Mouse (Mus musculus) MEL (cell line): ENCODE data around the gene Blm. TPM values are rescaled to one million over a fixed set of nuclear protein-coding genes. Genes with fewer than 3 reads are reported as not detected.
A peak's percentile ranks its signal among the peaks of the same experiment; 100 is the strongest.

Experiments used
- DNase-seq: peaks from one replicate; pipeline ENCODE4 v3.0.0; 2011; ENCODE audit warnings: low read depth, low spot score
- H3K27ac ChIP-seq: 2 replicates; pipeline ENCODE4 v1.5.1; 2012; ENCODE audit warnings: low read depth, mild to moderate bottlenecking, control low read depth, low read length, moderate library complexity; ENCODE audit not compliant: control insufficient read depth
- H3K27me3 ChIP-seq, 2 experiments: fragments of 150-350 bp in 1 of 2; sonication (generic) in 1 of 2; 2 replicates each; pipeline ENCODE4 v1.6.1; 2012; ENCODE audit warnings: low read length in 2 of 2, mild to moderate bottlenecking in 2 of 2, improper control_type of control experiment in 1 of 2, moderate library complexity in 1 of 2; ENCODE audit not compliant: insufficient read depth in 2 of 2, control insufficient read depth in 1 of 2
- H3K36me3 ChIP-seq, 2 experiments: 2 replicates each; pipeline ENCODE4 v1.6.1; 2012 to 2014; ENCODE audit warnings: low read length in 2 of 2, improper control_type of control experiment in 1 of 2, inconsistent platforms in 1 of 2, mild to moderate bottlenecking in 1 of 2; ENCODE audit not compliant: insufficient read depth in 2 of 2, control insufficient read depth in 1 of 2
- H3K4me1 ChIP-seq, 2 experiments: fragments of 150-350 bp in 1 of 2; sonication (generic) in 1 of 2; 2 replicates each; pipeline ENCODE4 v1.6.1; 2012; ENCODE audit warnings: low read length in 2 of 2, improper control_type of control experiment in 1 of 2, mild to moderate bottlenecking in 1 of 2; ENCODE audit not compliant: insufficient read depth in 2 of 2, control insufficient read depth in 1 of 2
- H3K4me3 ChIP-seq, 2 experiments: fragments of 150-350 bp in 1 of 2; sonication (generic) in 1 of 2; 2 replicates each; pipeline ENCODE4 v1.5.1; 2012; ENCODE audit warnings: low read depth in 2 of 2, low read length in 2 of 2, mild to moderate bottlenecking in 2 of 2, moderate library complexity in 2 of 2, control low read depth in 1 of 2, improper control_type of control experiment in 1 of 2; ENCODE audit not compliant: control insufficient read depth in 1 of 2, insufficient read depth in 1 of 2
- H3K79me2 ChIP-seq: 2 replicates; pipeline ENCODE4 v1.6.1; 2012; ENCODE audit warnings: mild to moderate bottlenecking, low read length, moderate library complexity; ENCODE audit not compliant: control insufficient read depth, poor library complexity, insufficient read depth
- H3K9ac ChIP-seq: 2 replicates; pipeline ENCODE4 v1.6.1; 2012; ENCODE audit warnings: low read depth, mild to moderate bottlenecking, control low read depth, low read length, moderate library complexity; ENCODE audit not compliant: control insufficient read depth, poor library complexity, severe bottlenecking
- H3K9me3 ChIP-seq: fragments of 150-350 bp; sonication (generic); replicated peaks from 2 replicates; pipeline ENCODE4 v1.6.1; 2012; ENCODE audit warnings: mild to moderate bottlenecking, low read length, improper control_type of control experiment, moderate library complexity; ENCODE audit not compliant: insufficient read depth
- CTCF ChIP-seq, 3 experiments: IDR thresholded peaks in 2 of 3; conservative IDR thresholded peaks in 1 of 3; 2 replicates each; pipeline ENCODE4 v1.5.1; 2011 to 2012; ENCODE audit warnings: low read length in 3 of 3, low read depth in 2 of 3, mild to moderate bottlenecking in 2 of 3, improper control_type of control experiment in 1 of 3, inconsistent platforms in 1 of 3, mixed read lengths in 1 of 3, moderate library complexity in 1 of 3; ENCODE audit not compliant: control insufficient read depth in 1 of 3, insufficient read depth in 1 of 3, poor library complexity in 1 of 3, severe bottlenecking in 1 of 3
- E2F4 ChIP-seq: IDR thresholded peaks from 2 replicates; pipeline ENCODE4 v1.6.1; 2011; ENCODE audit warnings: low read depth, low read length, improper control_type of control experiment, borderline replicate concordance
- ELF1 ChIP-seq: IDR thresholded peaks from 2 replicates; pipeline ENCODE4 v1.6.1; 2014; ENCODE audit warnings: low read depth, mild to moderate bottlenecking, inconsistent platforms, low read length, improper control_type of control experiment, moderate library complexity
- ETS1 ChIP-seq: IDR thresholded peaks from 2 replicates; pipeline ENCODE4 v1.6.1; 2012; ENCODE audit warnings: low read depth, mild to moderate bottlenecking, inconsistent platforms, low read length, improper control_type of control experiment, moderate library complexity
- GATA1 ChIP-seq: IDR thresholded peaks from 2 replicates; pipeline ENCODE4 v1.6.1; 2011; ENCODE audit warnings: low read depth, low read length, improper control_type of control experiment
- HCFC1 ChIP-seq: IDR thresholded peaks from 2 replicates; pipeline ENCODE4 v1.6.1; 2012; ENCODE audit warnings: low read depth, mild to moderate bottlenecking, inconsistent platforms, low read length, improper control_type of control experiment, moderate library complexity
- MYB ChIP-seq: IDR thresholded peaks from 2 replicates; pipeline ENCODE4 v1.6.1; 2011; ENCODE audit warnings: mild to moderate bottlenecking, low read depth, low read length, improper control_type of control experiment
- POLR2A ChIP-seq, 2 experiments: IDR thresholded peaks; 2 replicates each; pipeline ENCODE4 v1.6.1; 2011 to 2012; ENCODE audit warnings: low read length in 2 of 2, mild to moderate bottlenecking in 2 of 2, control low read depth in 1 of 2, improper control_type of control experiment in 1 of 2, low read depth in 1 of 2, moderate library complexity in 1 of 2; ENCODE audit not compliant: control insufficient read depth in 1 of 2, insufficient read depth in 1 of 2, poor library complexity in 1 of 2
- POLR2AphosphoS5 ChIP-seq: IDR thresholded peaks from 2 replicates; pipeline ENCODE4 v1.6.1; 2012; ENCODE audit warnings: low read depth, borderline replicate concordance, mild to moderate bottlenecking, inconsistent platforms, low read length, moderate library complexity, mixed read lengths
- RAD21 ChIP-seq: IDR thresholded peaks from 2 replicates; pipeline ENCODE4 v1.6.1; 2011; ENCODE audit warnings: mild to moderate bottlenecking, low read depth, low read length, improper control_type of control experiment
- RCOR1 ChIP-seq: IDR thresholded peaks from 2 replicates; pipeline ENCODE4 v1.6.1; 2012; ENCODE audit warnings: low read depth, mild to moderate bottlenecking, inconsistent platforms, low read length, improper control_type of control experiment
- TAL1 ChIP-seq: IDR thresholded peaks from 2 replicates; pipeline ENCODE4 v1.6.1; 2012; ENCODE audit warnings: mild to moderate bottlenecking, inconsistent platforms, low read length, moderate library complexity, mixed read lengths
- TCF12 ChIP-seq: IDR thresholded peaks from 2 replicates; pipeline ENCODE4 v1.6.1; 2014; ENCODE audit warnings: low read depth, mild to moderate bottlenecking, inconsistent platforms, low read length, improper control_type of control experiment, moderate library complexity
- UBTF ChIP-seq: IDR thresholded peaks from 2 replicates; pipeline ENCODE4 v1.6.1; 2012; ENCODE audit warnings: low read depth, mild to moderate bottlenecking, inconsistent platforms, low read length, improper control_type of control experiment, moderate library complexity, borderline replicate concordance; ENCODE audit not compliant: insufficient read depth
- USF2 ChIP-seq, 2 experiments: IDR thresholded peaks; 2 replicates each; pipeline ENCODE4 v1.6.1; 2011 to 2012; ENCODE audit warnings: improper control_type of control experiment in 2 of 2, low read length in 2 of 2, borderline replicate concordance in 1 of 2, inconsistent platforms in 1 of 2, low read depth in 1 of 2, mild to moderate bottlenecking in 1 of 2; ENCODE audit not compliant: insufficient read depth in 1 of 2
- ZKSCAN1 ChIP-seq: IDR thresholded peaks from 2 replicates; pipeline ENCODE4 v1.6.1; 2012; ENCODE audit warnings: low read depth, mild to moderate bottlenecking, inconsistent platforms, low read length, improper control_type of control experiment, moderate library complexity
- polyA plus RNA-seq, 2 experiments: library from polyadenylated mRNA; stranded (reverse) in 1 of 2; unstranded in 1 of 2; fragments of >175 nt in 1 of 2; fragments of >200 nt in 1 of 2; gene quantifications; 2 replicates each; pipeline versions ENCODE4 v1.2.1 to v1.2.4; 2012; ENCODE audit warnings: low replicate concordance in 2 of 2, low read depth in 1 of 2; ENCODE audit not compliant: insufficient read length in 2 of 2, insufficient read depth in 1 of 2, missing spikeins in 1 of 2
- total RNA-seq: library from RNA; depleted of rRNA; stranded (reverse); fragments of 300-350 nt; gene quantifications from 2 replicates; pipeline ENCODE4 v1.2.3, GENCODE M21; 2012

Gene Blm
- total and polyA plus RNA-seq, 3 experiments: 28.5 to 83.8 (median 52.0) TPM

- Histone ChIP-seq H3K36me3 (peaks cover 5 to 26% of the 10 kb centered on the region in 2 experiments), H3K9me3 (no peaks in the 10 kb centered on the region), H3K27me3 (no peaks in the 10 kb centered on the region), H3K9ac (no peak overlapping the region), H3K79me2 (no peaks in the 10 kb centered on the region), H3K27ac (no peak overlapping the region), H3K4me1 (peaks cover 6 to 18% of the 10 kb centered on the region in 2 experiments)
- DNase-seq: no peak
- no peak for TF ChIP-seq CTCF (IDR thresholded peaks at IDR 0.05 in 2 of 3, conservative IDR thresholded peaks at IDR 0.05 in 1 of 3; ENCODE audit: control insufficient read depth in 1 of 3, insufficient read depth in 1 of 3, low read depth in 2 of 3, low read length in 3 of 3, poor library complexity in 1 of 3, severe bottlenecking in 1 of 3)
- TF ChIP-seq ELF1: no peak
- TF ChIP-seq POLR2AphosphoS5: no peak
- TF ChIP-seq GATA1: no peak
- no peak for TF ChIP-seq ZKSCAN1
- TF ChIP-seq UBTF: no peak
- no peak for TF ChIP-seq TAL1
- no peak for TF ChIP-seq HCFC1
- TF ChIP-seq RCOR1: no peak
- TF ChIP-seq E2F4: no peak
- TF ChIP-seq POLR2A (IDR thresholded peaks at IDR 0.05; ENCODE audit: control insufficient read depth in 1 of 2, insufficient read depth in 1 of 2, low read depth in 1 of 2, low read length in 2 of 2, poor library complexity in 1 of 2): no peak
- TF ChIP-seq RAD21: no peak
- TF ChIP-seq, all 39 proteins: peak for 0
- no peak overlapping the region for H3K4me3 ChIP-seq
Measured at GRCm38 (mm10) chr7:80489445-80489844, 45.5 kb downstream of the Blm start.

GRCm38 (mm10) chr7:80487239-80487638, 47.7 kb downstream of the Blm start:
- H3K9ac ChIP-seq: no peak overlapping the region
- no peaks in the 10 kb centered on the region for H3K9me3 ChIP-seq
- no peaks in the 10 kb centered on the region for H3K79me2 ChIP-seq
- 0 out of 2 replicates have a peak overlapping the region, but pooled peaks have one; percentile 4 for H3K27ac ChIP-seq
- peaks cover 6 to 17% of the 10 kb centered on the region in 2 experiments for H3K4me1 ChIP-seq
- no peak overlapping the region for H3K4me3 ChIP-seq
- peak; percentile 61; the same call in 1 of the 2 replicates for TF ChIP-seq ETS1
- no peak for TF ChIP-seq MYB
- 0 out of 2 replicates have a peak, but pooled peaks have one; percentile 32 for TF ChIP-seq RCOR1
- peak; percentile 49; the same call in 1 of the 2 replicates for TF ChIP-seq TCF12
- no peak for TF ChIP-seq USF2 (IDR thresholded peaks at IDR 0.05; ENCODE audit: borderline replicate concordance in 1 of 2, insufficient read depth in 1 of 2, low read depth in 1 of 2, low read length in 2 of 2)
- TF ChIP-seq GATA1: peak; percentile 57
- H3K27me3 ChIP-seq: no peaks in the 10 kb centered on the region
- no peak for DNase-seq
- peaks cover 9 to 26% of the 10 kb centered on the region in 2 experiments for H3K36me3 ChIP-seq
